Mouse (Mus musculus) retina, adult 2 months (tissue): ENCODE results near the gene Mid1.
"Not testable (repeated sequence)": the region's sequence is repeated elsewhere in the genome, so short reads cannot be mapped to it uniquely, and the experiment has no call there.

Source experiments
- DNase-seq: peaks from one replicate; pipeline ENCODE4 v3.0.0-alpha.2; 2012; ENCODE audit warnings: low read depth, low spot score

Gene Mid1

DNA sequence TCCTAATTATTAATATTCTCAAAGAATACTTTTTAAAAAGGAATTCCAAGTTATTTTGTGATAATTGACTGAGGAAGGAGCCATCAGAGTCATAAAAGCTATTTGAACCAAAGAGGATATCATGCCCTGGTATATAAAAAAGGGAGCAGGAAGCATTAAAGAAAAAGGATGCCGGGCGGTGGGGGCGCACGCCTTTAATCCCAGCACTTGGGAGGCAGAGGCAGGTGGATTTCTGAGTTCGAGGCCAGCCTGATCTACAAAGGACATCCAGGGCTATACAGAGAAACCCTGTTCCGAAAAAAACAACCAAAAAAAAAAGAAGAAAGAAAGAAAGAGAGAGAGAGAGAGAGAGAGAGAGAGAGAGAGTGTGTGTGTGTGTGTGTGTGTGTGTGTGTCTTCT, 286.6 kb downstream of the Mid1 start:
- not testable (repeated sequence) for DNase-seq

DNA sequence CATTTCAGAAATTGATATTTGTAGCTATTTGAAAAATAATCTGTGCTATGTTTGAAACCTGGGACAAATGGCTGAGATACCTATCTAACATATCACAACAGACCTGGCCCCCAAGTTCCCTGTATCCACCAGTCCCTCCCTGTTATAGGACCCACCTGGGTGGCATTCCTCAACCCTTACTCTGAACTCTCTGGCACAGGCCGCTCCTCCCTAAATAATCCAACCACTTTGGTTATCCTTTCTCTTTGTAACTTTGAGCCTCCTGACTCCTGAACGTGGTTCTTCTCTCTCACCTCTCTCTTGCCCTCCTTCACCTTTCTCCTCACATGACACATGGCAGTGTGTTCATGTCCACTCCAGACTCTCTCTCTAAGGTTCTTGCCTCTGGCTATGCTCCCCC, 287.1 kb downstream of the Mid1 start:
- DNase-seq, result not testable (repeated sequence)

DNA sequence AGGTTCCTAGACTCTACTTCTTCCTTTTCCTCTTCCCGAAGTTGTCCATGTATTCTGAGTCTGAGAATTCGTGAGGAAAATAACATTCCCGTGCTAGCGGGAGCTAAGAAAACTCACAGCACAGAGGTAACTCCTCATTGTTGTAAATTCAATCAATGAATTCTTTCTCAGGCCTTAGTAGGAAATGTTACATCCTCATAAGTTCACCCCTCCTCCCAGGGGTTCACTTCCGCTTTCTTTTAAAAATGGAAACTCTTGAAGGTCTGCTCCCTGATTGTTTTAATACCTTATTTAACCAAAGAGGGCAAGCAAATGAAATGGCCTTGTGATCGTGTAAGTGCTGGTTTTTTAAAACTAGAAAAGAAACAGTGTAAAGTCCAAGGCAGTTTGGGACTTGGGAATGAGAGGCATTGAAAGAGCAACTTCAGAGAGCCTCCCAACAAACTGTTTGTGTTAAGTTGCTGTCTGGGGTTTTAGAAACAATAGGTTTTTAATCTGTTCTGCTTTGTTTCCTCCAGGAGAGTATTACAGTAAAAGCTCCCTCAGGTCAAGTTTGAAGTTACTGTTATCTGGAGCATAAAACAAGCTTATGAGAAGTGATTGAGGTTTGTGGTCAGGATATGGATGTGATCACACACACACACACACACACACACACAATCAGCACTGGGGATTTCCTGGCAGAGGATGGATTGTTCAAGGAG, 287.9 kb downstream of the Mid1 start:
- not testable (repeated sequence) for DNase-seq

DNA sequence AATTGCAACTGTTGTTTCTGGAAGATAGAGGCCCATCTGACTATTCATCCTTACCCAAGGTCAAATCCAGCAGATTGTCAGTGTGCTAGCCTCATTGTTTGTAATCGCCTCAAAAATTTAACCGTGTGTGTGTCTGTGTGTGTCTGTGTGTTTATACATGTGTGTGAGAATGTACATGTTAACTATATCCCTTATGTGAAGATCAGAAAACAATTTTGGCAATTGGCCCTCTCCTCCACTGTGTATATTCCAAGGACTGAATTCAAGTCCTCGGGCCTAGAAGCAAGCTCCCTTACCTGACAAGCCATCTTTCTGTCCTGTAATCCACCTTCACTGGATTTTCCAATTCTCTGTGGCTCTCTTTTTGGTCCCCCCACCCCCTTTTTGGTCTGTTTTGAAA, 288.8 kb downstream of the Mid1 start:
- DNase-seq, result not testable (repeated sequence)

DNA sequence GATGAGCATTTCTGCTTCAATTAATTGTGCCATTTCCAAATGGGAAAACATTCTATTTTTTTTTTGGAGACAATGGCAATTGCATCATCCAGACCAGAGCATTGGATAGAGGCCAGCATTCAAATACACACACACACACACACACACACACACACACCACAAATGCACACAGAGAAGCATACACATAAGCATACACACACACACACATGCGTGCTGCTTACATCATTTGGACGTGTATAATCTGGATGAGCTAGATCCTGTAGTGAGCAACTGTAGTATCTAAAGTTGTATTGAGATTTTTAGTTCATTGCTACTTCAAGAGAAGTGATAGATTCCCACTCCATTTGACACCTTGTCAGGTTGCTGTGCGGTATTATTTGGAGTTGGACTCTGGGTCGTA, 289.5 kb downstream of the Mid1 start:
- not testable (repeated sequence) for DNase-seq

DNA sequence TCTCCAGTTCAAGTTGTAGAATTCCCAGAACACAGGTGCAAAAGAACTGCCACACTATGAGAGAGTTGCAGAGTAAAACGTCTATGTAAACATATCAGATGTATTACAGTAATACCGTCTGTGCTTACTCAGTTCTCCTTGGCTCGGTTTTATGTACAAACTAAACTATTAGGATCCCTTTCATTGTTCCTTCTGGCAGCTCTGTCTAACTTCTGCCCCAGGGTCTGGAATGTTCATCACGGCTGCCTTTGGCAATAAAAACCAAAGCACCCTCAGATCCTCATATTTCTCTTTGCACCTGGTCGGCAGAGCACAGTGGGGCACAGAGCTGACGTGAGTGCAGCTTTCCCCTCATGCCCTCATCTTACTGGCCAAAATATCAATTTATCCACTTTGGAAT, 290.0 kb downstream of the Mid1 start:
- DNase-seq, result not testable (repeated sequence)

GRCm38 (mm10) chrX:169975681-169976131, 290.7 kb downstream of the Mid1 start:
- not testable (repeated sequence) for DNase-seq

DNA sequence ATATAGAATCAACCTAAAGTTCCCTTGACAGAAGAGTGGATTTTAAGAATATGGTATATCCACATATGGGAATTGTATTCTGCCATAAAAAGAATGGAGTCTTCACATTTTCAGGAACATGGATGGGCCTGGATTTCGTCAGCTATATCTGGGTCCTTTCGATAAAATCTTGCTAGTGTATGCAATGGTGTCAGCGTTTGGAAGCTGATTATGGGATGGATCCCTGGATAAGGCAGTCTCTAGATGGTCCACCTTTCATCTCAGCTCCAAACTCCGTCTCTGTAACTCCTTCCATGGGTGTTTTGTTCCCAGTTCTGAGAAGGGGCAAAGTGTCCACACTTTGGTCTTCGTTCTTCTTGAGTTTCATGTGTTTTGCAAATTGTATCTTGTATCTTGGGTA, 291.3 kb downstream of the Mid1 start:
- DNase-seq, result not testable (repeated sequence)

DNA sequence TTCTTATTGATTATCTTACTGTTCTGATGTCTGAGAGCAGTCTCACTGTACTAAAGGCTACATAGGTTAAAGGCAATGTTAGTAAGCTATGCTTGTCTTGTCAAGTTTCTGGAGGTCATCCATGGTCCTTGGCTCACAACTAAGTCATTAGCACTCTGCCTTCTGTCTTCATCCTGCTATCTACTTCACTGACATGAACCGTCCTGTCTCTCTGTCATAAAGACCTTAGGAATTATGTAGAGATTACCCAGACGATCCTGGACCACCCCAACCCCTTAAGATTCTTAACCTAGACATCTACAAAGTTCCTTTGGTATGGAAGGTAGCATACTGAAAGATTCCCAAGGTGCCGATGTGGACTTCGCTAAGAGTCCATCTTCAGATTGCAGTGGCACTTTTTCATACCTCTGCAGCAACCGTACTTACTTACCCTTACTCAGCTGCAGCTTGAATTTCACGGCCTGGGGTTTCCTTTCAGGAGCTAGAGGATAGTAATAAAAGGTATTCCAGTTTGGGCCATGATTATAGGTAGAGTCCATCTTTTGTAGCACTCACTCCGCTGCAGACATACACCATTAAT, 292.9 kb downstream of the Mid1 start:
- not testable (repeated sequence) for DNase-seq

- DNase-seq, result not testable (repeated sequence)
These were observed 293.7 kb downstream of the Mid1 start for GRCm38 (mm10) chrX:169978436-169979381.

DNA sequence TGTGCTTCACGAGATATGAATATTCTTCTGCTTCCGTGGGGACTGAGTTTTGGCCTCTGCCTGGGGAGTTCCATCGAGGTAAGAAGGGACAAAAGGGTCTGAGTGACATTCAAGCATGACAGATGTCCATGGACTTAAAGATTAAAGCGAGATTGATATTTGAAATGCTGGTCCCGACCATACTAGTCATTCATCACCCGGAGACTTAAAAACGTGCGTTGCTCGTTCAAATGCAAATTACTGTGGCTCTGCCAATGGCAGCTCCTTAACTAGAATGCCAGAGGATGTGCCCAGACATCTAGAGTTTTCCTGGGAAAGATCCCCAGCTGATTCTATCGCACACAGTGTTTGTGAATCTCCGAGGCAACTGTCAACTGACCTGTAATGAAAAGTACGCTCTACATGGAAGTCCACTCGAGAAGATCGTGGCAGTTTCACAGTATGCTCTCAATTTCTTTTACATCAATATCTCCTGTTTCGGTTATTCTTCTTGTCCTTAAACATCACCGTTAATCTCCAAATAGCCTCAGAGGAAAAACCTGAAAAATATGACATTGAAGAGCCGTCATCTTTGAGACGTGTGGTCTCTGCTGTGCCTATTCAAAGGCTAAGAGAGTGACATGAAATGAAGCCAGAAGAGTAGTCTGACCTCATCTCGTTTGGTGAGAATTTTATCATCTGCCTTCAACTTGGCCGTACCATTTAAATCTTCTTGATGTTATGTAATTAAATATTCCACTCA, 294.6 kb downstream of the Mid1 start:
- DNase-seq, result not testable (repeated sequence)

DNA sequence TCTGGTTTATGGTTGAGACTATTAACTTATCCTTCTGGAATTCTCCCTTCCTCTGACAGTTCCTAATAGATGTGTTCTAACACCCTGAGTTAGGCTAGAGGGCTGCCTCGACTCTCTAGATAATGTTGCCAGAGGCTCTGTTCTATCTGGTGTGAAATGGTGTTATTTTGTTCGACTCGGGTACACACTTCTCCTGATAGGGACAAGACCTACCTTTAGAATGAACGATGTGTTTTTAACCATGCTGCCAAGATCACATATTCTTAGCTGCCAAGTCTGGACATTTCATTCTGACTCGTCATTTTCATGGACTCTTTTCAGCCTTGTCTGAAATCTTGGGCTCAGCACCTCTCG, 295.2 kb downstream of the Mid1 start:
- DNase-seq, result not testable (repeated sequence)

- no peak for DNase-seq
These were observed 295.9 kb downstream of the Mid1 start for GRCm38 (mm10) chrX:169980809-169981289.

DNA sequence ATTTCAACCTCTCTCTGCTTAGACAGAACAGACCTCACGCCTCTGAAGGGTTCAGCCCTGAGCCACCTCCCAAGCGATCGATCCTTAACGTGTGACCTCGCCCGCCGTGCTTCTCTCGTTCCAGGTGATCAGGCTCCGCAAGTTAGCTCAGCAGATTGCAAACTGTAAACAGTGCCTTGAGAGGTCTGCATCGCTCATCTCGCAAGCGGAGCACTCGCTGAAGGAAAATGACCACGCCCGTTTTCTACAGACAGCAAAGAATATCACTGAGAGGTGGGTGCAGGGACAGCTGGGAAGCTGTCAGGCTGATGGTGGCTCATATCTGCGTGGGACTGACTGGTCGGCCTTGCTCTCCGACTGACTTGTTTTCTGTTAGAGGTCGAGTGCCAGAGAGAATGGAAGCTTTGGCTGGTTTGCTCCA, 296.8 kb downstream of the Mid1 start:
- not testable (repeated sequence) for DNase-seq

DNA sequence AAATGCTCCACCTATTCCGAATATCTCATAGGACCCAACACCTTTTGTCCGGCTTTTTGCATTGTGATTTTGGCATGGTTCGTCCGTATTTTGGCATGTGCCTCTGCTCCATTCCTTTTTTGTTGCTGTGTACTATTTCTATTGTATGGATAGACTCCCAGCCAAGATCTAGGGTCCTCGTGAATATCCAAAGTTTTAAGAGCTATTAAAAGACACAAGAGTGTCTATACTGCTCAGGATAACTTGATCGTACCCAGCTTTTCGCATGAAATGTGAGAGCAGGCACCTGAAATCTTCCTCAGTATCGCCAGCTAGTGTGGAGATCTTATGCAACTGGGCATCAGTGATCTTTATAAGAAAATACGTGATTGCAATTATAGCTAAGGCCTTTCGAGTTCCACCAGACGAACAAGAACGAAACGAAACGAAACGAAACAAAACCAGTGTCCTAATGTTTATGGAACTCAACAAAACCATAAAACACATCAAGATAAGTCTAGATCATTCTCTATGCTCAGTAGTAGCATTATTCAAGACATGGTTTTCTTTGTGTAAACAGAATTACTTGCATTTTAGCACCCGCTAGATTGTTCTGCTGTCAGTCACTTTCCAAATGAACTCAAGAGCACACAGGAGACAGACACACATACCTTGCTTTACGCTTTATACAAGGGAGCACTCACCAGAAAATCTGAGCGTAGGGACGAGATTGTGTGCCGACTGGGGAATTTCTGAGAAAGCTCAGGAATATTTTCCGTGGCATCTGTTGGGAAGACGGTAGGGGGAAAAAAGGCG, 297.8 kb downstream of the Mid1 start:
- DNase-seq, result not testable (repeated sequence)

DNA sequence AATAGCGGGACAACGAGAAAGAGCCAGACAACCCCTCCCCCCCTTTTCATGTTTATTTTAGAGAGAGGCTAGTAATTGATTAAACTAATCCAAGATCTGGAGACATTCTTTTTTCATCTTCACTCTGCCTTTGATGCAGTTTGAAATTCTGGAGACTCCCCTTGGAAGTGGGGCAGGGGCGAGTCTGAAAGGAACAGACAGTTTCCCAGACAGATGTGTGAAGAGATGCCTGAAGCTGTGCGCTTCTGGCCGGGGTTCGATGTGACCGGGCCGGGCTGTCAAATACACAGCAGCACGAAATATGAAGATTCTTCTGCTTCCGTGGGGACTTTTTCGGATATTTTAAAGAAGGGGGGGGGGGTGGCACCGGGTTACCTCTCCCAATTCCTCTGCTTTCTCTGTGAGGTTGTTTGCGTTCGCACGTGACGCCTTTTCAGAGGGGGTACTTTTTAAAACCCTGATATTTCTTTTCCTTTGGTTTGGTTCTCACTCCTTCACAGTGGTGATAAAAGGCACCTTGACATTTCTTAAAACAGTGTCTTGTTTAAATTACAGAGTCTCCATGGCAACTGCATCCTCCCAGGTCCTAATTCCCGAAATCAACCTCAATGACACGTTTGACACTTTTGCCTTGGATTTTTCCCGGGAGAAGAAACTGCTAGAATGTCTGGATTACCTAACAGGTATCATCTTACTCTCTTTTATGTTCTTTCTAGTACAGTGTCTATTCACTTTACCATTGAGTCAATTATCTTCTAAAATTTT, 298.6 kb downstream of the Mid1 start:
- not testable (repeated sequence) for DNase-seq

DNA sequence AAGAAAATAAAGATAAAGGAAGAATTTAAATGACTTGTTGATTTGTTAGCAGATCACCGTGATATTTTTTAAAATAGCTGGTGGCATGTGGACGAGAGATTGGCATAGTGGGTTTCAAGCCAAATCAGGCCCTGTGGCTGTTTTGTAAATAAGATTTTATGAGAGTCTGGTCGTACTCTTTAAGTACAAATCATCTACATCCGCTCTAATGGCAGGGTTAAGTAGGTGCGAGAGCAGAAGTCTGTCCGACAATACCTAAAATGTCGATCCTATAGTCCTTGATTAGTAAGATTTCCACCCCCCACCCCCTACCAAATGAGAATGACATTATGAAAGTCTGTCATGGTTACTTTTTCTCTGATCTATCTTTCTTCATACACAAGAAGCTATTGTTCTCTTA, 299.3 kb downstream of the Mid1 start:
- not testable (repeated sequence) for DNase-seq

GRCm38 (mm10) chrX:169984853-169985252, 299.9 kb downstream of the Mid1 start:
- not testable (repeated sequence) for DNase-seq

GRCm38 (mm10) chrX:169985796-169986195, 300.8 kb downstream of the Mid1 start:
- DNase-seq, result not testable (repeated sequence)
